Mouse (Mus musculus): Measurements from ENCODE around the gene Gpr137b. TPM values are rescaled to one million over a fixed set of nuclear protein-coding genes. Genes with fewer than 3 reads are reported as not detected.
"Not testable (repeated sequence)": the region's sequence is repeated elsewhere in the genome, so short reads cannot be mapped to it uniquely, and the experiment has no call there.

Gene Gpr137b
- polyA plus RNA-seq, 1 experiment from 2014 or later, result 29.5 TPM

DNA sequence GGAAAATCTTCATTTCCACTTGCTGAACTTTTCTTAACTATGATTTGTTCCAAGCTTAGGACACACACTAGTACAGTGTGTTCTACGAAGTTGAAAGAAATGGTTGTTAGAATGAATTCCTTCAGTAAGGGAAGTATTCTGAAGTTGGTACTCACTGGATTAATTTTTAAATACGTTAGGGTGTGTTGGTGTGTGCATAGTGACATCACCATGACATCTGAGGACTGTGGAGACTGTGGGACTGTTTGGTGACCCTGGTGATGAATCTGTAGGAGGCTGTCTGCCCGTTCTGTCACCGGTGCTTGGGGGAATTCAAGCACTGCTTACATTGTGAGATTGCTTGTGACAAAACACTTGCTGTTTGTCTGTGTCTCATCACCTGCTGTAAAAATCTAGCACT is 41.7 kb downstream of the Gpr137b start:
- H3K4me3 ChIP-seq; H3K9me3 ChIP-seq; DNase-seq (ENCODE audit: low spot score); H3K27me3 ChIP-seq (ENCODE audit: insufficient read depth, poor library complexity, severe bottlenecking); H3K4me1 ChIP-seq (replicated peaks); H3K27ac ChIP-seq; H3K36me3 ChIP-seq: not testable (repeated sequence)
- WGBS, result 87% methylated on average over 4 of the region's 4 CpGs

DNA sequence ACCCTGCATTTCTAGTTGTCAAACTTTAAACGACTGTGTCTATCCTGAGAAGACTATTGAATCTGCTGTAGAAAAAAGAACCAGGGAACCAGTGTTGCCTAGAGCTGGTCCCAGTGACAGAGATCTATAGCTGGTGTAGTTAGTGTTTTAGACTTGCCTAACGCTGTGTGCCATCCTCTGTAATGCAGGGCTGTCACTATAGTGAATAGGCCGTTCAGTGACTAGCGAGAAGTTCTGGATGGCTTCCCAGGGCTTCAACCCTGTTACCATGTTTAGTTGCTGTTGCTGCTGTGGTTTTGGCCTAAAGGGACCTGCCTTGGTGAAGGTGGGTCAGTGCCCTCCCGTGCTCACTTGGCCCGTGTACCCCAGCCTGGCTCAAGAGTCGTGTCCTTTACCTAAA is 43.1 kb downstream of the Gpr137b start:
- H3K27me3 ChIP-seq (ENCODE audit: insufficient read depth, poor library complexity, severe bottlenecking); H3K4me1 ChIP-seq (replicated peaks); H3K27ac ChIP-seq; DNase-seq (ENCODE audit: low spot score); H3K9me3 ChIP-seq; H3K36me3 ChIP-seq; H3K4me3 ChIP-seq: not testable (repeated sequence)
- 89% methylated on average over 7 of the region's 7 CpGs for WGBS

DNA sequence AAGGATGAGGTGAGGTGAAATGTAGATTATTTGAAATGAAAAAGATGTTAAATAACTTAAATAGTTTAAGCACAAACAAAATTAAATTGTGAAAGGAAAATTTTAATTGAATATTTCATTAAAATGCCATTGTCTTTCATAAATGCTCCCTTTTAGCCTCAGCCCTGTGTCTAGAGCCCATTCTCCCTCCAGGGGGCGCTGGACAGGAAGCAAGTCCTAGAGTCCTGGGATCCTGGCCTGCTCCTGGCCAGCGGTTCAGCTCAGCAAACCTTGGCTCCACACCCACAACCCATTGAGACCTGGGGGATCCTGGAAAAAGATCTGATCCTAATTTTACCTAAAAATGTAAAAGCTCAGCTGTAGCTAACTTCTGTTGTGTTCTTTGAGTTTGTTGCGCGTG is 44.5 kb downstream of the Gpr137b start:
- Histone ChIP-seq H3K4me3 (no peak overlapping the region), H3K27ac (no peak overlapping the region), H3K4me1 (replicated peaks) (no peaks in the 10 kb centered on the region), H3K36me3 (no peaks in the 10 kb centered on the region), H3K27me3 (ENCODE audit: insufficient read depth, poor library complexity, severe bottlenecking) (no peaks in the 10 kb centered on the region), H3K9me3 (no peaks in the 10 kb centered on the region)
- 64% methylated on average over 4 of the region's 4 CpGs for WGBS
- peak; percentile 12 for DNase-seq (ENCODE audit: low spot score)

DNA sequence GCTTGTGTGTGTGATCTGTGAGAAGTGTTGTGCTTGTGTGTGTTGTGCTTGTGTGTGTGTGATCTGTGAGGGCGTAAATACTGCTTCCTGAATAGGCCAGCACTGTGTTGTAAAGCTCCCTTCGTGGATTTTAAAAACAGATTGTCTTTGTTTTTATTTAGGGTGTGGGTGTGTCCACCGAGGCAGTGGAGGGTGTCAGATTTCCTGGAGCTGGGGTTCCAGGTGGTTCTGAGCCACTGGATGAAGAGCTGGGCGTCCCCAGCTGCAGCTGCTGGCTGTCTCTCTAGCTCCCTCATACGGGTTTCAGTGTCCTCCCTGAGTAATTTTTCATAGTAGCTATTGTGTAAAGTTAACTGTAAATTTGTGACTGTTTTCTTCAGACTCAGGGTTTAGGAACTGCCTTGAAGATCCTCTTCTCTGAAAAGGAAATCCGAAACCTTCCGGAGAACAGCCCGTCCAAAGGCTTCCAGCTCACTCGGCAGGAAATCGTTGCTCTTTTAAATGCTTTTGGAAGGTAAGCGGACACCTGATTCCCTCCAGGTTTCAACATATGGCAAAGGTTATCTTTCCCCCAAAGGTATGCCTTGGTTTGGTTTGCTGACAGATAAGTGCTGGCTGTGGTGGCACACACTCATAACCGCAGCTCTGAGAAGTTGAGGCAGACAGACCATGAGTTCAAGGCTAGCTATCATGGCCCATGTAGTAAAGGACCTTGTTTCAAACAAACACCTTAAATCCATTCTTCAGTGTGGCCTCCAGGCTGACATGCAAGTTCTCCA is 46.0 kb downstream of the Gpr137b start:
- H3K4me1 ChIP-seq (replicated peaks); DNase-seq (ENCODE audit: low spot score): not testable (repeated sequence)
- 40% methylated on average over 12 of the region's 12 CpGs for WGBS

DNA sequence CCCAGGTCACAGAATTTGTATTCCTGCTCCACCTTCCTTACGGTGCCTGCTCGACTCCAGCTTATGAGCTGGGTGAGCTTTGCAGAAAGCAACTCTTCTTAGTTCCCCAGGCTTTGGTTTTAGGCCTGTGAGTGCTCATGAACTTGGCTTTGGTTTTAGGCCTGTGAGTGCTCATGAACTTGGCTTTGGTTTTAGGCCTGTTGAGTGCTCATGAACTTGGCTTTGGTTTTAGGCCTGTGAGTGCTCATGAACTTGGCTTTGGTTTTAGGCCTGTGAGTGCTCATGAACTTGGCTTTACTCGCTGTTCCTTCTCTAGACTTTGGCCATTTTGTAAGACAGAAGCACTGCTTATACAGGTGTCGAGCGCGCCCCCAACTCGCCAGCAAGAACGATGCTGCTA is 56.5 kb downstream of the Gpr137b start:
- 95% methylated on average over 8 of the region's 8 CpGs for WGBS
- not testable (repeated sequence) for H3K27ac ChIP-seq; H3K4me3 ChIP-seq; H3K9me3 ChIP-seq; DNase-seq (ENCODE audit: low spot score); H3K36me3 ChIP-seq; H3K27me3 ChIP-seq (ENCODE audit: insufficient read depth, poor library complexity, severe bottlenecking); H3K4me1 ChIP-seq (replicated peaks)

More for the DNA sequence above, 46.0 kb downstream of the Gpr137b start:
- not testable (repeated sequence) for H3K4me3 ChIP-seq; H3K27ac ChIP-seq; H3K27me3 ChIP-seq (ENCODE audit: insufficient read depth, poor library complexity, severe bottlenecking); H3K9me3 ChIP-seq; H3K36me3 ChIP-seq

DNA sequence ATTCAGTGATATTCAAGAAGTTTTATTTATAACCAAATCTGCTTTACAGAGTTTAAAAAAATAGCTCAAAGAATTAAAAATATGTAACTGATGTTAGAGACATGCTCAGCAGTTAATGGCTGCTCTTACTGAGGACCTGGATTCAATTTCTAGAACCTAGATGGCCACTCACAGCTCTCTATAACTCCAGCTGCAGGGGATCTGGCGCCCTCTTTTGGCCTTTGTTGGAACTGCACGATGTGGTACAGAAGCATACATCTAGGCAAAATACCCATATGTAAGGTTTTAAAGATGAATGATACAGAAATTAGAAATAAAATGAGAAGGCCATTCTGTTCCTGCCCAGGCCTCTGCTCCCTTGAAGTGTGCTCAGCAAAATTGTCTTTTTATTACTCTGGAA is 64.9 kb downstream of the Gpr137b start:
- Histone ChIP-seq H3K4me1 (replicated peaks) (no peaks in the 10 kb centered on the region), H3K9me3 (no peaks in the 10 kb centered on the region; the same call in 1 of the 2 replicates), H3K36me3 (no peaks in the 10 kb centered on the region), H3K27ac (no peak overlapping the region), H3K27me3 (ENCODE audit: insufficient read depth, poor library complexity, severe bottlenecking) (no peaks in the 10 kb centered on the region), H3K4me3 (no peak overlapping the region)
- DNase-seq (ENCODE audit: low spot score), result peak; percentile 55
- WGBS, result 2% methylated on average over 2 of the region's 2 CpGs

Other genes with a start within 250 kb of the Gpr137b start
- gene Prl2c5, start 211.3 kb downstream of the Gpr137b start, polyA plus RNA-seq (2016; fragmentation: Nextera tagmentation; extraction: Ambion mirVana), result 0.20 TPM in 1 of 2 replicates, not detected in the other
- 43.9 and 49.3 TPM in 2 replicates for gene Nid1, start 43.5 kb upstream of the Gpr137b start, polyA plus RNA-seq (2016; fragmentation: Nextera tagmentation; extraction: Ambion mirVana)
- gene Lyst, start 196.4 kb upstream of the Gpr137b start, polyA plus RNA-seq (2016; fragmentation: Nextera tagmentation; extraction: Ambion mirVana), result 3.3 and 4.0 TPM in 2 replicates